Mouse (Mus musculus) common myeloid progenitor, adult 5-6 weeks (primary cell): Measurements from ENCODE around the gene Stxbp1. TPM values are rescaled to one million over a fixed set of nuclear protein-coding genes. Genes with fewer than 3 reads are reported as not detected.

Experiments
- ATAC-seq: replicated peaks from 2 replicates; pipeline ENCODE4 v1.8.0; 2016; ENCODE audit warnings: low read depth, mild to moderate bottlenecking, moderate TSS enrichment, inconsistent platforms; ENCODE audit not compliant: poor library complexity, severe bottlenecking
- total RNA-seq: library from RNA; stranded (forward); fragments of 200-1000, 187-1606 nt; gene quantifications from 2 replicates; pipeline ENCODE4 v1.2.3, GENCODE M21; 2017

Gene Stxbp1
- total RNA-seq, 1 experiment from 2014 or later = 9.1 TPM

GRCm38 (mm10) chr2:32798251-32798962 is 48.6 kb downstream of the Stxbp1 start:
- no peak for ATAC-seq

DNA sequence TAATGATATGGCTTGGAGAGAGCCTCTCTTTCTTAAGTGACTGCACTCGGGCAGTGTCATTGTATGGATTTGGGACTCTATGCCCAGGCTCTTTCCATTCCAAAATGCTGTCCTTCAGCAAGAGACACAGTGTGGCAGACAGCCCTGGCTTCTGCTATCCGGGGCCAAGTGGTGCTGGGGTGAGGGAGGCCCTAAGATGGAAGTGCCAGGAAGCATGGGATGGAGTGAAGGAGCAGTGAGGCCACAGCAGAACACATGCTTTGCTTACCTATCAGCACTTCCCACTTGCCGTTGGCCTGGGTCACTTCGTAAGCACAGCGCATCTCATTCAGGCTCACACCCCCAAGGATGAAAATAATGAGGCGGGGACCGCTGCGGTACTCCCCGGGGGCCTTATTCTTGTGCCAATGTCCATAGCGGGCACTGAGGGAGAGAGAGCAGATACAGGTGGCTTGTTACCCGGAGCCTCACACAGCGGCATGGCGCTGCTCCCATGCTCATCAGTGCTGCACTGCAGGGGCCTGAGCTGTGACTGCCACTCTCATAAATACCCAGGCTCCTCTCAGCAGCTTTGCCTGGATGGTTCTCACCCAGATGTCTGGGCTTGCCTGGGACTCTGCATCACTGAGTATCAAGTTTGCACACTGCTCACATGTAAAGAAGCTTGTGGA is 51.2 kb downstream of the Stxbp1 start:
- no peak for ATAC-seq

GRCm38 (mm10) chr2:32791297-32791696 is 55.7 kb downstream of the Stxbp1 start:
- no peak for ATAC-seq

GRCm38 (mm10) chr2:32788581-32788980 is 58.5 kb downstream of the Stxbp1 start:
- ATAC-seq = no peak

- peak; percentile 43; the same call in 1 of the 2 replicates for ATAC-seq
These were observed 59.9 kb downstream of the Stxbp1 start for GRCm38 (mm10) chr2:32787176-32787575.

DNA sequence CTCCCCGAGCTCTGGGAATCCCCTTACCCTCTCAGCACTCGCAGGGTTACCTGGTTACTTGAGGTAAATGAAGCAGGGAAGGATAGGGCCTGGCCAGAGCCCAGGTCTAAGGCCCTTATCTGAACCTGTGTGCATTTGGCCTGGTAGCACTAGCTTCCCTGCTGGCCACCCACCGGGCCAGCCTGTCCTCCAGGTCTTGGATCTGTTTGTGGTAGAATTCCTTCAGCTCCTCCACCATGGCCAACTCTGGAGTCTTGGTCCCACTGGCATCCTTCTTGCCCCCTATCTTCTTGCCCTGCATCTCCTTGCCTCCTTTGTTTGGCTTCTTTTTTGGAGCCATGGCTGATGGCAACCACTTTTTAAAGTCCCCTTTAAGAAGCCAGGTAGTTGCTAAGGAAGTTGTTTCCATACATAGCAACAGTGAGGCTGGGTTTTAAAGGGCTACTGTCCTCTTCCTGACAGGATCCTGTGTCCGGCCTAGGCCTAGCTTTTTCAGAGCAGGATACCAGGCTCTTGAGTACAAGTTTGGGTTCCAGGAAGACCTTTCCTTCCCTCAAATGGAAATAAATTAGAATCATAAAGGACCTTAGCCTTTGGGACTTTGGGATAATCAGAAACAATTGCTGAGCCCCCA is 62.9 kb downstream of the Stxbp1 start, which contains the start of gene Cfap157:
Cfap157 (minus strand) TSS at position 381 of the 634 bp plus-strand sequence.
- no peak for ATAC-seq

- no peak for ATAC-seq
These were observed 65.3 kb downstream of the Stxbp1 start for GRCm38 (mm10) chr2:32781710-32782109.

DNA sequence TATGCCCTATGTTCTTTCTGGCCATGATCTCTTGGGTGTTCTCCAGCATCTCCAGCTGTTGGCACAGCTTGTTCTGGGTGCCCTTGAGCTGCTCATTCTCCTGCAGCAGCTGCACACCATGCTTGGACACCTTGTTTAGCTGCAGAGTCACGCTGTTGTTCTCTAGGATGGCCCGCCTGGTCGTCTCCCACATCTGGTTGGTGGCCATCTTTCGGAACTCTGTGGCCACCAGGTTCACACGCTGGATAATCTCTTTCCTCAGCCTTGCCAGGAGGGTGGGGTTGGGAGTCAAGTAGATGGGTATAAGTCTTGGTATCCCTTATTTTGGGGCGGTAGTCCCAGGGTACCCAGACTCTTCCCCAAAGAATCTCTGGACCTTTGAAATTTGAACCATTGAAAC is 67.3 kb downstream of the Stxbp1 start:
- ATAC-seq = no peak

GRCm38 (mm10) chr2:32779131-32779530 is 67.9 kb downstream of the Stxbp1 start:
- peak; percentile 43 for ATAC-seq

DNA sequence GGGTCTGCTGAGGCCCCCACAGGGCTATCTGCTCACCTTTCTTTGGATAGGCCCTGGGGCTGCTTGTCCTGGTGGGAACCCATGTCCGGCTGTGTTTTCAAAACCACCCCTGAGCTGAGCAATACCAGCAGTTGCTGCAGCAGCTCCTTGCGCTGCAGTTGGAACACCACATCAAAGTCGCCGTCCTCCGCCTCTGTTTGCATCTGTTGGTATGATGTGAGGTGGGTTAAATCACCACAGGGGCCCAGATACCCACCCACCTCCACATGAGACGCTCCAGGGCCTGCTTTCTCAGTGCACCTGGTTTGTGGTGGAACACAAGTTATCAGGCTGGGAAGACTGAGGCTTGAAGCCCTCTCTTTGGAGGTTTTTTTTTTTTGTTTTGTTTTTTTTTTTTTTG is 69.0 kb downstream of the Stxbp1 start:
- no peak for ATAC-seq

GRCm38 (mm10) chr2:32776192-32776591 is 70.9 kb downstream of the Stxbp1 start:
- no peak; the same call in 1 of the 2 replicates for ATAC-seq

DNA sequence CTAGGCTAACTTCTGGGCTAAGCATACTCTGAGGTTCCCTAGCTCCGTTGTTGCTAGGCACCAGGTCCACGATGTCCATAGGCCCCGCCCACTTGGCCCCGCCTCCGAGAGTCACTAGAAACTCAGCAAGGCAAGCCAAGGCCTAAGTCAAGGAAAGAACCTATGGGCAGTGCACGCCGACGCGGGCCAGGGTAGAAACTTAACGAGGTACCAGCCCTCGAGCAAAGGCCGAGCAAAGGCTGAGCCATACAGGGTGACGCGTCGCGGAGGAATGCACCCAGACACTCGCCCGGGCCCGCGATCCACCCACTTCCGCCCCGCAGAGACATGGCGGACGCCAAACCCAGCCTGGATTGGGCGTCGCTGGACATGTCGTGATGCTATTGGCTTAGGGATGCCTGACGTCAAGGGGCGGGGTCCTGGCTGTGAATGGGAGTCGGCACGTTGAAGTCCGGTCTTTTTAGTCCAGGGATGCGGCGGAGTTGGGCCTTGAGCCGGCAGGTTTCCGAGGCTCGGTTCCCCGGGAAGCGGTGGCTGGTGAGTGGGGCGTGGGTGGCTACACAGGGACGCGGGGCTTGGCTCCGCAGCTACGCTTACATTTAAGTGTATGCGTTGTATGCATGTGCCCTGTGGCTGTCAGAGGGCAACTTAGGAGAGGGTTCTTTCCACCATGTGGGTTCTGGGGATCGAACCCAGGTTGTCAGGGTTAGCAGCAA is 71.5 kb downstream of the Stxbp1 start, which contains the start of the genes Ttc16 and Ptrh1:
Ttc16 (minus strand) TSS at position 275 of the 716 bp plus-strand sequence.
Ptrh1 (plus strand) TSS at position 428 of the 716 bp plus-strand sequence.
- ATAC-seq = peak; percentile 94

GRCm38 (mm10) chr2:32772626-32773279 is 74.3 kb downstream of the Stxbp1 start:
- no peak for ATAC-seq

DNA sequence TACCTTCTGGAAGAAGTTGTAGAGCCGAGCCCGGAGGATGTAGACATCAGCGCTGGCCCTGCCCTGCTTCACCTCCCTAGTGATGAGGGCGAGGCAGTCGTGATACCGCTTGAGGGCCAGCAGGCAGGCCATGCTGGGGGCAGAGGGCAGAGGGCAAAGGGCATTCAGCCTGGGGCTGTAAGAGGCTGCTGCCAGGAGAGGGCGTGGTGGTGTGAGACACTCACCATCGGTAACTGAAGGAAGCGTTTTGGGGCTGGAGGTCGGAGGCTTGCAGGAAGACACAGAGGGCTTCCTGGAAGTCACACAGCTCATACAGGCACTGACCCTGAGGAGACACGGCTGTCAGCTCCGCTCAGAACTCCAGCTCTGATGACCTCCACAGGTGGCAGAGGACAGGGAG is 75.2 kb downstream of the Stxbp1 start:
- no peak for ATAC-seq

GRCm38 (mm10) chr2:32769327-32770085 is 77.5 kb downstream of the Stxbp1 start:
- no peak for ATAC-seq

GRCm38 (mm10) chr2:32768661-32769285 is 78.3 kb downstream of the Stxbp1 start:
- no peak; the same call in 1 of the 2 replicates for ATAC-seq

DNA sequence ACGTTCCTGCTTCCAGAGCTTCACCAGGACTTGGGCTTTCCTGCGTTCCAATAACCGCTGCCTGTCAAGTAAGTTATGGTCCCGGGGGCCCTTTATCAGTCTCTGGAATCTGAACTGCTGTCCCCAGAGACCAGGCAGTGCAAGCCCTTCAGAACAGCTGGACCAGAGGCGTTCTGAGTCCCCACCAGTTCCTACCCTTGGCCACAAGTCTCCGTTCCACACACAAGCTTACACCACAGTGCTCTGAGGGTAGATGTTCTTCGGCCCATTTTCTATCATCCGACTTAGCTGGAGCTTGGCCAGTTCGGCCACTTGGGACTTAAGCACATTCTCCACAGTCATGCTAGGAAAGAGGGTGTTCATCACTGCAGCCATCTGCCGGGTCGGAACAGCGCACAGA is 79.8 kb downstream of the Stxbp1 start:
- no peak for ATAC-seq

GRCm38 (mm10) chr2:32763353-32763752 is 83.7 kb downstream of the Stxbp1 start:
- ATAC-seq = no peak

- ATAC-seq = no peak
These were observed 85.2 kb downstream of the Stxbp1 start for GRCm38 (mm10) chr2:32761859-32762258.
